Comparison of ENCODE assay signal across 16 mouse cellular contexts in the genomic region with DNA sequence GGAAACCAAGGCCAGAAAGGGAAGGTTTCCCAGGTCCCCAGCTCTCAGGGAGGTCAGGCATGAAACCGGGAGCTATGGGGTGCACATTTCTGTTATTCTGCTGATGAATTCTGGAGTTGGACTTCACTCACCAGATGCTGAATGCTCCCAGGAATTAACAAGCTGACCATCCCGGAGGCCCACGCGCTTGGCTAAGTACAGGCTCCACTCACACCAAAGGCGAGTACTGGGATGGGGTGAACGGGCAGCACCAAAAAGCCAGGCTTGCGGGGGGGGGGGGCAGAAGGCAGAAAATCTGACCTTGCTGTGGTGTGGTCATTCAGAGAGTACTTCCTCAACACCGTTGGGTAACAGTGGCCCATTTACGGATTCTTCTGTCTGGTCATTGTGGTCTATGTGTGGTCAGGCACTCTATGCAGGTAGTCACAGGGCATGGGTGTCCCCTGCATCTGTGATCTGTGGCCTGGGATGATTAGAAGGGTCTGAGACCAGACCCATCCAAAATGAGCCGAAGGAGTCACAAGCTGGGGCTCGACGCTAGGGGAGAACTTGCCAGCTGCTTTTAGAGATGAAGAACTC. TPM values are rescaled to one million over a fixed set of nuclear protein-coding genes. Genes with fewer than 3 reads are reported as not detected.
A peak's percentile ranks its signal among the peaks of the same experiment; 100 is the strongest.
DNase-seq lines count a peak whose midpoint lies in the region; ATAC-seq and TF ChIP-seq lines count a peak whose summit lies in the region.
"Had no signal": no experiment of that assay in that cellular context is flagged by ENCODE, and none has a peak within 500 bp of the region (broad histone marks: within the 10 kb centered on the region; RNA-seq: fewer than 3 reads in every experiment).

No protein-coding gene starts in this region.

- no peak for DNase-seq in kidney, postnatal 14 days
- DNase-seq in right cerebral cortex, postnatal 4 days = no peak
- no peak for DNase-seq in embryo, embryonic 9.5 days (ENCODE audit: extremely low spot score)
- DNase-seq: cerebellum, postnatal 25 days; gastrocnemius, postnatal 36 days; heart, postnatal 4 days; retina, postnatal 1 day had no signal

- 0 out of 2 replicates have a peak overlapping the region, but pooled peaks have one; percentile 0 for H3K4me3 ChIP-seq in kidney, embryonic 16.5 days (ENCODE audit: low read length)
- no peak overlapping the region for H3K4me3 ChIP-seq in bone marrow, adult 2 months (replicated peaks; ENCODE audit: control insufficient read depth, low read depth, low read length)
- H3K4me3 ChIP-seq: forebrain, embryonic 10.5 days; heart, embryonic 13.5 days; limb, embryonic 15.5 days; neural tube, embryonic 15.5 days had no signal

- 78% methylated on average over 12 of the region's 12 CpGs for WGBS in kidney, embryonic 16.5 days
- 31% methylated on average over 12 of the region's 12 CpGs for WGBS in bone marrow, adult 2 months

- peak overlapping the region; percentile 89 for H3K27ac ChIP-seq in kidney, embryonic 16.5 days (ENCODE audit: low read length)
- H3K27ac ChIP-seq in bone marrow, adult 2 months (ENCODE audit: control insufficient read depth, insufficient read depth, low read depth, low read length, poor library complexity) = peak overlapping the region; percentile 86
- H3K27ac ChIP-seq: forebrain, embryonic 10.5 days; heart, embryonic 13.5 days; limb, embryonic 15.5 days; neural tube, embryonic 15.5 days; stomach, postnatal 0 days had no signal

- no peaks in the 10 kb centered on the region for H3K9me3 ChIP-seq in kidney, embryonic 16.5 days (ENCODE audit: low read length)
- H3K9me3 ChIP-seq: forebrain, embryonic 10.5 days; heart, embryonic 13.5 days; limb, embryonic 15.5 days; neural tube, embryonic 15.5 days had no signal

- H3K4me2 ChIP-seq in kidney, embryonic 16.5 days (replicated peaks; ENCODE audit: low read depth, low read length) = no peak overlapping the region; the same call in 1 of the 2 replicates
- H3K4me2 ChIP-seq: heart, embryonic 13.5 days; limb, embryonic 15.5 days; neural tube, embryonic 15.5 days had no signal

- H3K36me3 ChIP-seq in kidney, embryonic 16.5 days (ENCODE audit: insufficient read depth, low read length) = no peaks in the 10 kb centered on the region
- H3K36me3 ChIP-seq: forebrain, embryonic 10.5 days; heart, embryonic 13.5 days; limb, embryonic 15.5 days; neural tube, embryonic 15.5 days had no signal

- H3K9ac ChIP-seq in kidney, embryonic 16.5 days (replicated peaks; ENCODE audit: low read length) = no peak overlapping the region
- H3K9ac ChIP-seq: heart, embryonic 13.5 days; limb, embryonic 15.5 days; neural tube, embryonic 15.5 days had no signal

- no peak for TF ChIP-seq POLR2A in bone marrow, adult 2 months (IDR thresholded peaks at IDR 0.05; ENCODE audit: borderline replicate concordance, control insufficient read depth, low read depth, low read length)

- no peak for ATAC-seq in kidney, embryonic 16.5 days (ENCODE audit: low FRiP score, low TSS enrichment)
- ATAC-seq in CD4-positive, CD25-positive, alpha-beta regulatory T cell, adult 4 months = peak; percentile 2
- peak; percentile 81 for ATAC-seq in megakaryocyte, adult 5-6 weeks (ENCODE audit: poor library complexity, severe bottlenecking)

- TF ChIP-seq CTCF in bone marrow, adult 2 months (IDR thresholded peaks at IDR 0.05; ENCODE audit: control insufficient read depth, insufficient read depth, low read length) = no peak

- peaks cover 27% of the 10 kb centered on the region for H3K4me1 ChIP-seq in kidney, embryonic 16.5 days (ENCODE audit: insufficient read depth, low read length)
- H3K4me1 ChIP-seq in bone marrow, adult 2 months (ENCODE audit: control insufficient read depth, insufficient read depth, low read length) = peaks cover 3% of the 10 kb centered on the region; the same call in 1 of the 2 replicates

- H3K27me3 ChIP-seq in kidney, embryonic 16.5 days (ENCODE audit: insufficient read depth, low read length) = peaks cover 20% of the 10 kb centered on the region

RNA-seq across cellular contexts. Expression of a gene that starts 3.4 kb away (rescaled TPM):
- polyA plus RNA-seq in kidney, embryonic 16.5 days (2015; fragmentation: Nextera tagmentation; extraction: Ambion mirVana) = 244 and 292 TPM in 2 replicates
- polyA plus RNA-seq in CD4-positive, CD25-positive, alpha-beta regulatory T cell, adult 4 months (2017; shearing (Covaris generic)) = 1 to 10 TPM; 2.8 to 4.0 TPM
- 5.2 and 11.4 TPM in 2 replicates for polyA plus RNA-seq in bone marrow, adult 2 months (2011; ENCODE audit: insufficient read depth, insufficient read length, low replicate concordance, missing spikeins)
- total RNA-seq in megakaryocyte, adult 5-6 weeks (2015) = 3.2 TPM in 2 replicates
- total RNA-seq in megakaryocyte, adult 5-6 weeks (2017) = 4.9 and 10.0 TPM in 2 replicates

RNA-seq across cellular contexts. Expression of a gene that starts 4.6 kb away (rescaled TPM):
- polyA plus RNA-seq in kidney, embryonic 16.5 days (2015; fragmentation: Nextera tagmentation; extraction: Ambion mirVana) = 3.3 and 3.8 TPM in 2 replicates
- polyA plus RNA-seq in CD4-positive, CD25-positive, alpha-beta regulatory T cell, adult 4 months (2017; shearing (Covaris generic)) = under 1 TPM in 1 of 2 experiments, not detected in 1; 0.40 TPM
- 0.42 TPM in 1 of 2 replicates, not detected in the other for polyA plus RNA-seq in bone marrow, adult 2 months (2011; ENCODE audit: insufficient read depth, insufficient read length, low replicate concordance, missing spikeins)
- 0.58 and 0.71 TPM in 2 replicates for total RNA-seq in megakaryocyte, adult 5-6 weeks (2015)
- total RNA-seq in megakaryocyte, adult 5-6 weeks (2017) = 0.22 and 0.57 TPM in 2 replicates

RNA-seq across cellular contexts. Expression of a gene that starts 24.4 kb away (rescaled TPM):
- 6.4 and 9.5 TPM in 2 replicates for polyA plus RNA-seq in kidney, embryonic 16.5 days (2015; fragmentation: Nextera tagmentation; extraction: Ambion mirVana)
- under 1 TPM; 0.27 to 0.76 TPM for polyA plus RNA-seq in CD4-positive, CD25-positive, alpha-beta regulatory T cell, adult 4 months (2017; shearing (Covaris generic))
- polyA plus RNA-seq in bone marrow, adult 2 months (2011; ENCODE audit: insufficient read depth, insufficient read length, low replicate concordance, missing spikeins) = 13.4 and 23.1 TPM in 2 replicates
- total RNA-seq in megakaryocyte, adult 5-6 weeks (2015) = 2.0 and 2.8 TPM in 2 replicates
- total RNA-seq in megakaryocyte, adult 5-6 weeks (2017) = 2.7 and 16.8 TPM in 2 replicates

RNA-seq across cellular contexts. Expression of a gene that starts 47.0 kb away (rescaled TPM):
- polyA plus RNA-seq in kidney, embryonic 16.5 days (2015; fragmentation: Nextera tagmentation; extraction: Ambion mirVana) = 53.4 and 54.0 TPM in 2 replicates
- 10 to 100 TPM; 16.2 to 23.0 TPM for polyA plus RNA-seq in CD4-positive, CD25-positive, alpha-beta regulatory T cell, adult 4 months (2017; shearing (Covaris generic))
- 37.6 and 48.3 TPM in 2 replicates for polyA plus RNA-seq in bone marrow, adult 2 months (2011; ENCODE audit: insufficient read depth, insufficient read length, low replicate concordance, missing spikeins)
- 22.1 and 22.2 TPM in 2 replicates for total RNA-seq in megakaryocyte, adult 5-6 weeks (2015)
- total RNA-seq in megakaryocyte, adult 5-6 weeks (2017) = 33.4 and 38.1 TPM in 2 replicates

RNA-seq across cellular contexts. Expression of a gene that starts 47.4 kb away (rescaled TPM):
- 156 and 186 TPM in 2 replicates for polyA plus RNA-seq in kidney, embryonic 16.5 days (2015; fragmentation: Nextera tagmentation; extraction: Ambion mirVana)
- 100 to 1,000 TPM; 103 to 218 TPM for polyA plus RNA-seq in CD4-positive, CD25-positive, alpha-beta regulatory T cell, adult 4 months (2017; shearing (Covaris generic))
- 139 and 156 TPM in 2 replicates for polyA plus RNA-seq in bone marrow, adult 2 months (2011; ENCODE audit: insufficient read depth, insufficient read length, low replicate concordance, missing spikeins)
- 31.1 and 31.9 TPM in 2 replicates for total RNA-seq in megakaryocyte, adult 5-6 weeks (2015)
- total RNA-seq in megakaryocyte, adult 5-6 weeks (2017) = 39.2 and 42.4 TPM in 2 replicates

Comparison
In these comparisons a context has a peak if more than half of its experiments do, and no peak if none do; other contexts are left out.
1. RNA of a gene that starts 3.4 kb away (polyA plus RNA-seq): 244 to 292 TPM in kidney, embryonic 16.5 days; 5.2 to 11.4 TPM in bone marrow, adult 2 months and 2.8 to 4.0 TPM in CD4-positive, CD25-positive, alpha-beta regulatory T cell, adult 4 months; every median in the first group is over 10 times any median in the second.